Comparison of ENCODE assay signal across 9 mouse cellular contexts in the genomic region with DNA sequence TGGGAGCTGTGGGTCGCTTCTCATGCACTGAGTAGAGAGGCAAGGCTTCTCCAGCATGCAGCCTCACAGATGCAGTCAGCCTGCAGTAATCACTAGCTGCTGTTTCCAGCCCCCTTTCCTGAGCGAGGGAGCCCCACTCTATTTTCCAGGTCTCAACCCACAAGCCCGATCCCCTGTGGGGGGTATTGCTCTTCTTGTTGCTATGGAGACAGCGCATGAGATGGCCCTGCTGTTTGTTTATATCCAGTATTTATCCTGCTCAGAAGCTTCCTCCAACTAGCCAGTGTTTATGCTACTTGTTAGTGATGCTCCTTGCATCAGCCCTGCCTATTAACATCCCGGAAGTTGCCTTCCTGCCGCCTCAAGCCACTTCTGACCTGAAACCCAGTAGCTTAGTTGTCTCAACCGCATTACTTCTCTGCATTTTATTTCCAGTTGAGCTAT. TPM values are rescaled to one million over a fixed set of nuclear protein-coding genes. Genes with fewer than 3 reads are reported as not detected.
DNase-seq lines count a peak whose midpoint lies in the region; ATAC-seq and TF ChIP-seq lines count a peak whose summit lies in the region.
"Had no signal": no experiment of that assay in that cellular context is flagged by ENCODE, and none has a peak within 500 bp of the region (broad histone marks: within the 10 kb centered on the region; RNA-seq: fewer than 3 reads in every experiment).

No protein-coding gene starts in this region.

- H3K4me1 ChIP-seq in kidney, postnatal 0 days (replicated peaks; ENCODE audit: insufficient read depth, low read length) = no peaks in the 10 kb centered on the region
- H3K4me1 ChIP-seq in cerebellum, adult 2 months (ENCODE audit: control insufficient read depth, insufficient read depth, low read length) = no peaks in the 10 kb centered on the region
- H3K4me1 ChIP-seq in forebrain, postnatal 0 days (ENCODE audit: insufficient read depth) = peaks cover 16% of the 10 kb centered on the region; the same call in 1 of the 2 replicates
- H3K4me1 ChIP-seq in neural tube, embryonic 13.5 days (replicated peaks) = peaks cover 25% of the 10 kb centered on the region
- no peaks in the 10 kb centered on the region for H3K4me1 ChIP-seq in thymus, adult 2 months (replicated peaks; ENCODE audit: control insufficient read depth, insufficient read depth, low read length)

- TF ChIP-seq POLR2A in cerebellum, adult 2 months (IDR thresholded peaks at IDR 0.05; ENCODE audit: borderline replicate concordance, insufficient read depth, low read length) = no peak
- no peak for TF ChIP-seq POLR2A in thymus, adult 2 months (IDR thresholded peaks at IDR 0.05; ENCODE audit: control insufficient read depth, extremely low read depth, insufficient read depth, low read length, poor library complexity)

- no peaks in the 10 kb centered on the region for H3K36me3 ChIP-seq in kidney, postnatal 0 days (ENCODE audit: insufficient read depth, low read length)
- H3K36me3 ChIP-seq in forebrain, postnatal 0 days (ENCODE audit: insufficient read depth) = no peaks in the 10 kb centered on the region
- no peaks in the 10 kb centered on the region for H3K36me3 ChIP-seq in neural tube, embryonic 13.5 days
- no peaks in the 10 kb centered on the region for H3K36me3 ChIP-seq in thymus, adult 2 months (ENCODE audit: control insufficient read depth, insufficient read depth, low read length)

- intact Hi-C loops in left cerebral cortex, postnatal 25 days (cut with DNase I) = no loop called here

- no peaks in the 10 kb centered on the region for H3K27me3 ChIP-seq in kidney, postnatal 0 days (ENCODE audit: insufficient read depth, low read length)
- H3K27me3 ChIP-seq in cerebellum, adult 2 months (ENCODE audit: control insufficient read depth, insufficient read depth, low read length) = no peaks in the 10 kb centered on the region
- no peaks in the 10 kb centered on the region for H3K27me3 ChIP-seq in forebrain, postnatal 0 days (ENCODE audit: insufficient read depth, low read length)
- no peaks in the 10 kb centered on the region for H3K27me3 ChIP-seq in neural tube, embryonic 13.5 days
- no peaks in the 10 kb centered on the region for H3K27me3 ChIP-seq in thymus, adult 2 months (ENCODE audit: control insufficient read depth, insufficient read depth, low read length)

- DNase-seq in kidney, postnatal 0 days (ENCODE audit: low spot score) = peak; percentile 85
- DNase-seq in kidney, adult 9 months = no peak
- DNase-seq in cerebellum, adult 2 months = peak; percentile 12 to 14
- peak; percentile 71 for DNase-seq in forebrain, postnatal 0 days
- peak; percentile 7 to 33 for DNase-seq in left cerebral cortex, postnatal 25 days (ENCODE audit: low spot score in 2 of 2)
- no peak for DNase-seq in adrenal gland, adult (ENCODE audit: inconsistent age in 2 of 2, low spot score in 1 of 2)
- DNase-seq in thymus, adult 2 months = no peak

- TF ChIP-seq CTCF in kidney, postnatal 0 days (IDR thresholded peaks at IDR 0.05; ENCODE audit: low read depth) = no peak
- no peak for TF ChIP-seq CTCF in cerebellum, adult 2 months (IDR thresholded peaks at IDR 0.05; ENCODE audit: borderline replicate concordance, insufficient read depth, low read depth, low read length)
- TF ChIP-seq CTCF in forebrain, postnatal 0 days (IDR thresholded peaks at IDR 0.05; ENCODE audit: low read depth) = no peak
- no peak for TF ChIP-seq CTCF in thymus, adult 2 months (IDR thresholded peaks at IDR 0.05; ENCODE audit: borderline replicate concordance, control insufficient read depth, extremely low read depth, insufficient read depth, low read length, poor library complexity)

- peak overlapping the region; percentile 19 for H3K4me2 ChIP-seq in kidney, postnatal 0 days (ENCODE audit: low read length)
- H3K4me2 ChIP-seq in forebrain, postnatal 0 days (ENCODE audit: low read depth) = peak overlapping the region; percentile 44
- H3K4me2 ChIP-seq in neural tube, embryonic 13.5 days = peak overlapping the region; percentile 45

- no peak overlapping the region for H3K4me3 ChIP-seq in kidney, postnatal 0 days (replicated peaks; ENCODE audit: low read depth, low read length)
- H3K4me3 ChIP-seq in cerebellum, adult 2 months (replicated peaks; ENCODE audit: insufficient read depth, low read depth, low read length) = peak overlapping the region; percentile 55
- peak overlapping the region; percentile 20 for H3K4me3 ChIP-seq in forebrain, postnatal 0 days (ENCODE audit: low read depth, low read length)
- H3K4me3 ChIP-seq in neural tube, embryonic 13.5 days = peak overlapping the region; percentile 8; the same call in 1 of the 2 replicates
- H3K4me3 ChIP-seq in thymus, adult 2 months (ENCODE audit: control insufficient read depth, insufficient read depth, low read length) = no peak overlapping the region
- H3K4me3 ChIP-seq: myocyte had no signal

- WGBS in kidney, postnatal 0 days = 22% methylated on average over 7 of the region's 7 CpGs
- WGBS in cerebellum, adult 2 months = 11% methylated on average over 7 of the region's 7 CpGs
- WGBS in forebrain, postnatal 0 days = 5% methylated on average over 7 of the region's 7 CpGs
- WGBS in neural tube, embryonic 13.5 days = 12% methylated on average over 7 of the region's 7 CpGs
- WGBS in thymus, adult 2 months = 55% methylated on average over 7 of the region's 7 CpGs

- H3K9ac ChIP-seq in kidney, postnatal 0 days (ENCODE audit: low read depth, low read length) = peak overlapping the region; percentile 40; the same call in 1 of the 2 replicates
- H3K9ac ChIP-seq in forebrain, postnatal 0 days = peak overlapping the region; percentile 10; the same call in 1 of the 2 replicates
- H3K9ac ChIP-seq in neural tube, embryonic 13.5 days = peak overlapping the region; percentile 32

- no peaks in the 10 kb centered on the region for H3K9me3 ChIP-seq in kidney, postnatal 0 days (replicated peaks; ENCODE audit: low read length)
- H3K9me3 ChIP-seq in forebrain, postnatal 0 days (ENCODE audit: low read length) = no peaks in the 10 kb centered on the region
- H3K9me3 ChIP-seq in neural tube, embryonic 13.5 days = no peaks in the 10 kb centered on the region

- H3K27ac ChIP-seq in kidney, postnatal 0 days = peak overlapping the region; percentile 91
- H3K27ac ChIP-seq in cerebellum, adult 2 months (ENCODE audit: insufficient read depth, low read length) = 0 out of 2 replicates have a peak overlapping the region, but pooled peaks have one; percentile 11
- H3K27ac ChIP-seq in forebrain, postnatal 0 days (ENCODE audit: low read depth, low read length) = peak overlapping the region; percentile 50
- H3K27ac ChIP-seq in neural tube, embryonic 13.5 days (replicated peaks) = peak overlapping the region; percentile 85
- no peak overlapping the region for H3K27ac ChIP-seq in thymus, adult 2 months (ENCODE audit: control insufficient read depth, insufficient read depth, low read length)

- ATAC-seq in kidney, postnatal 0 days (replicated peaks; ENCODE audit: low FRiP score, low read depth) = peak; percentile 81
- peak; percentile 89 for ATAC-seq in forebrain, postnatal 0 days
- ATAC-seq in neural tube, embryonic 13.5 days (ENCODE audit: low read depth) = peak; percentile 88

RNA-seq across cellular contexts. Expression of a gene that starts 48.4 kb away (rescaled TPM):
- polyA plus RNA-seq in kidney, postnatal 0 days (2015; fragmentation: Nextera tagmentation; extraction: Ambion mirVana) = 156 and 160 TPM in 2 replicates
- polyA plus RNA-seq in cerebellum, adult 2 months (2012; rRNA removed) = 47.5 and 49.8 TPM in 2 replicates
- total RNA-seq in forebrain, postnatal 0 days (2014; rRNA removed) = 126 and 149 TPM in 2 replicates
- polyA plus RNA-seq in forebrain, postnatal 0 days (2015; fragmentation: Nextera tagmentation; extraction: Ambion mirVana) = 61.3 and 62.8 TPM in 2 replicates
- total RNA-seq in left cerebral cortex, postnatal 25 days (2021) = 10 to 100 TPM; 39.7 to 41.5 TPM
- 111 and 141 TPM in 2 replicates for polyA plus RNA-seq in neural tube, embryonic 13.5 days (2015; fragmentation: Nextera tagmentation; extraction: Ambion mirVana)
- polyA plus RNA-seq in thymus, adult 2 months (2012; rRNA removed) = 146 and 233 TPM in 2 replicates

Comparison
In these comparisons a context has a peak if more than half of its experiments do, and no peak if none do; other contexts are left out.
1. DNase-seq: peak in kidney, postnatal 0 days (single experiment), cerebellum, adult 2 months (2 of 2), forebrain, postnatal 0 days (single experiment) and left cerebral cortex, postnatal 25 days (2 of 2); none in kidney, adult 9 months (single experiment), adrenal gland, adult (0 of 2) and thymus, adult 2 months (single experiment).
2. H3K4me3 ChIP-seq: peak in cerebellum, adult 2 months (single experiment), forebrain, postnatal 0 days (single experiment) and neural tube, embryonic 13.5 days (single experiment); none in kidney, postnatal 0 days (single experiment) and thymus, adult 2 months (single experiment).
3. Peak in every context shown above with its lines, with median percentiles within 50 percentile points of each other: ATAC-seq, H3K4me2 ChIP-seq and H3K9ac ChIP-seq.